Comparison of ENCODE assay signal across 12 mouse cellular contexts in the genomic region with DNA sequence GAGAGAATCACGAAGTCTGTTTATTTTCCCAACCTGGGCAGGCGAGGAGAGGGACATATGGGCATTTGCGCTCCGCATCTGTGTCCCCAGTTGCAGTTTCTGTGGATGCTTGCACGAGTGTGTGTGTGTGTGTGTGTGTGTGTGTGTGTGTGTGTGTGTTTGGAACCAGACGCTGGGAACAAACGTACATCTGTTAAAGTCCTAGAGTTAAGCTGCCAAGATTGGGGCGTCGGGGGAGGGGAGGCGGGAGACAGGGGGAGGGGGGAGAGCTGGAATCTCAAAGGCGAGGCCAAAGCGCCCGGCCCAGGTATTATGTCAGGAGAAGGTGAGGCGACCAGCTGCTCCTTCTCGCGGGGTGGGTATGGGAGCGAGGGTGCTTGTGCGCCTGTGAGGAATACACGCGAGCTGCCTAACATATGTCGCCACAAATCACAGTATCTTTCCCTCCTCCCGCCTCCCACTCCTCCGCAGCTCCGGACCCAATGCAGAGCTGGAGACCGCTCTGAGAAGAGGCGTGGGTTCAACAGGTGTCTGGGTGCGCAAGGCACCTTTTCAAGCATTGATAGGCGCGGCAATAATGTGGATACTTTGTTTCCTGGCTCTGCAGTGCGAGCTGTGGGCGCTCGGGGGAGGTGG. TPM values are rescaled to one million over a fixed set of nuclear protein-coding genes. Genes with fewer than 3 reads are reported as not detected.
A peak's percentile ranks its signal among the peaks of the same experiment; 100 is the strongest.
DNase-seq lines count a peak whose midpoint lies in the region; ATAC-seq lines count a peak whose summit lies in the region.
"Had no signal": no experiment of that assay in that cellular context is flagged by ENCODE, and none has a peak within 500 bp of the region (broad histone marks: within the 10 kb centered on the region; RNA-seq: fewer than 3 reads in every experiment).

No protein-coding gene starts in this region.

- intact Hi-C loops in left cerebral cortex, postnatal 25 days (cut with DNase I) = no loop called here
- intact Hi-C loops in heart, postnatal 25 days (cut with DNase I) = no loop called here

- no peak for DNase-seq in frontal cortex, postnatal 10 days (ENCODE audit: low spot score in 2 of 2)
- DNase-seq in right cerebral cortex, adult 18-20 months = peak; percentile 69
- no peak for DNase-seq in right cerebral cortex, postnatal 4 days
- peak; percentile 66 to 79 for DNase-seq in left cerebral cortex, postnatal 25 days (ENCODE audit: low spot score in 2 of 2)
- peak; percentile 83 for DNase-seq in testis, postnatal 14 days (ENCODE audit: low spot score)
- no peak for DNase-seq in heart, postnatal 25 days (ENCODE audit: low spot score)
- no peak for DNase-seq in spleen, postnatal 10 days (ENCODE audit: low spot score in 2 of 2)

- ATAC-seq in frontal cortex, adult (ENCODE audit: low TSS enrichment) = peak; percentile 79; the same call in 1 of the 2 replicates
- ATAC-seq: intestine, embryonic 15.5 days; Patski had no signal

RNA-seq across cellular contexts. Expression of gene Neurog3, which starts 4.5 kb away (rescaled TPM):
- not detected for total RNA-seq in left cerebral cortex, postnatal 25 days (2021)
- not detected for total RNA-seq in heart, postnatal 25 days (2021)
- total RNA-seq: heart, adult 8-10 months; megakaryocyte progenitor cell, adult 5-6 weeks had no signal

RNA-seq across cellular contexts. Expression of gene Fam241b, which starts 15.3 kb away (rescaled TPM):
- 10 to 100 TPM; 53.0 to 54.6 TPM for total RNA-seq in left cerebral cortex, postnatal 25 days (2021)
- 1 to 10 TPM; 1.6 TPM for total RNA-seq in heart, postnatal 25 days (2021)
- total RNA-seq: megakaryocyte progenitor cell, adult 5-6 weeks had no signal

Comparison
In these comparisons a context has a peak if more than half of its experiments do, and no peak if none do; other contexts are left out.
1. DNase-seq: peak in right cerebral cortex, adult 18-20 months (single experiment), left cerebral cortex, postnatal 25 days (2 of 2) and testis, postnatal 14 days (single experiment); none in frontal cortex, postnatal 10 days (0 of 2), right cerebral cortex, postnatal 4 days (single experiment), heart, postnatal 25 days (single experiment) and spleen, postnatal 10 days (0 of 2).
2. RNA of gene Fam241b, which starts 15.3 kb away (total RNA-seq): 53.0 to 54.6 TPM in left cerebral cortex, postnatal 25 days; 1.6 TPM in heart, postnatal 25 days; every median in the first group is over 10 times any median in the second.